Mouse (Mus musculus) embryo, embryonic 9.5 days (tissue): ENCODE data around the gene Maml1.
"Not testable (repeated sequence)": the region's sequence is repeated elsewhere in the genome, so short reads cannot be mapped to it uniquely, and the experiment has no call there.

Experiments used
- DNase-seq: peaks from one replicate; pipeline ENCODE4 v3.0.0-alpha.2; 2017; ENCODE audit errors: extremely low spot score

Gene Maml1

GRCm38 (mm10) chr11:50292190-50292855 is at the start of gene Maml1:
Gene Maml1 (minus strand): TSS chr11:50292311.
- DNase-seq: peak; percentile 98

- no peak for DNase-seq
Measured at GRCm38 (mm10) chr11:50336891-50337290, 44.8 kb upstream of the Maml1 start.

- no peak for DNase-seq
Measured at GRCm38 (mm10) chr11:50336126-50336525, 44.0 kb upstream of the Maml1 start.

GRCm38 (mm10) chr11:50333181-50333580 is 41.1 kb upstream of the Maml1 start:
- DNase-seq: no peak

GRCm38 (mm10) chr11:50329378-50329777 is 37.3 kb upstream of the Maml1 start:
- DNase-seq: no peak

- no peak for DNase-seq
Measured at GRCm38 (mm10) chr11:50328075-50328625, 36.0 kb upstream of the Maml1 start.

- DNase-seq: no peak
Measured at GRCm38 (mm10) chr11:50326302-50326966, 34.3 kb upstream of the Maml1 start.

- DNase-seq: peak; percentile 100
Measured at GRCm38 (mm10) chr11:50325496-50326301, 33.6 kb upstream of the Maml1 start, which contains the start of gene Canx. Gene Canx (minus strand): TSS chr11:50325673.

- no peak for DNase-seq
Measured at GRCm38 (mm10) chr11:50324751-50325471, 32.8 kb upstream of the Maml1 start.

GRCm38 (mm10) chr11:50323843-50324242 is 31.7 kb upstream of the Maml1 start:
- no peak for DNase-seq

GRCm38 (mm10) chr11:50322345-50322744 is 30.2 kb upstream of the Maml1 start:
- DNase-seq: no peak

- no peak for DNase-seq
Measured at GRCm38 (mm10) chr11:50321239-50321638, 29.1 kb upstream of the Maml1 start.

- not testable (repeated sequence) for DNase-seq
Measured at GRCm38 (mm10) chr11:50319343-50319742, 27.2 kb upstream of the Maml1 start.

GRCm38 (mm10) chr11:50312803-50313202 is 20.7 kb upstream of the Maml1 start:
- DNase-seq: no peak

GRCm38 (mm10) chr11:50303406-50303805 is 11.3 kb upstream of the Maml1 start:
- no peak for DNase-seq

GRCm38 (mm10) chr11:50291321-50292165 is 568 bp downstream of the Maml1 start:
- DNase-seq: peak; percentile 76

- peak; percentile 13 for DNase-seq
Measured at GRCm38 (mm10) chr11:50290486-50291225, 1.5 kb downstream of the Maml1 start.

GRCm38 (mm10) chr11:50286428-50286827 is 5.7 kb downstream of the Maml1 start:
- DNase-seq: no peak

GRCm38 (mm10) chr11:50285696-50286095 is 6.4 kb downstream of the Maml1 start:
- no peak for DNase-seq

GRCm38 (mm10) chr11:50285263-50285662 is 6.8 kb downstream of the Maml1 start:
- DNase-seq: no peak
